Mouse (Mus musculus) urinary bladder, postnatal 14 days (tissue): ENCODE data around the gene Fasn.
A peak's percentile ranks its signal among the peaks of the same experiment; 100 is the strongest.
"Not testable (repeated sequence)": the region's sequence is repeated elsewhere in the genome, so short reads cannot be mapped to it uniquely, and the experiment has no call there.

Source experiments
- DNase-seq: peaks from one replicate; pipeline ENCODE4 v3.0.0; 2021; ENCODE audit warnings: low spot score

Fasn gene

GRCm38 (mm10) chr11:120798244-120798643 lies 26.1 kb downstream of the Fasn start:
- DNase-seq: no peak

- DNase-seq: no peak
Measured at GRCm38 (mm10) chr11:120796614-120796946, 27.8 kb downstream of the Fasn start.

- peak; percentile 96 for DNase-seq
Measured at GRCm38 (mm10) chr11:120795756-120796613, 28.4 kb downstream of the Fasn start, which contains the start of gene Dus1l. Gene Dus1l (minus strand): TSS chr11:120796403.

GRCm38 (mm10) chr11:120792652-120793051 lies 31.7 kb downstream of the Fasn start:
- no peak for DNase-seq

GRCm38 (mm10) chr11:120789810-120790209 lies 34.5 kb downstream of the Fasn start:
- DNase-seq: no peak

GRCm38 (mm10) chr11:120789355-120789754 lies 35.0 kb downstream of the Fasn start:
- DNase-seq: no peak

- not testable (repeated sequence) for DNase-seq
Measured at GRCm38 (mm10) chr11:120788460-120788859, 35.9 kb downstream of the Fasn start.

- no peak for DNase-seq
Measured at GRCm38 (mm10) chr11:120785145-120785544, 39.2 kb downstream of the Fasn start.

GRCm38 (mm10) chr11:120784064-120784791 lies 40.1 kb downstream of the Fasn start, which contains the start of the genes Rfng and Gps1:
Gene Rfng (minus strand): TSS chr11:120784207.
Gene Gps1 (plus strand): TSS chr11:120784272.
- peak; percentile 85 for DNase-seq

- DNase-seq: peak; percentile 22
Measured at GRCm38 (mm10) chr11:120783426-120784063, 40.8 kb downstream of the Fasn start.

GRCm38 (mm10) chr11:120781361-120781760 lies 43.0 kb downstream of the Fasn start:
- not testable (repeated sequence) for DNase-seq

GRCm38 (mm10) chr11:120779876-120780275 lies 44.5 kb downstream of the Fasn start:
- DNase-seq: no peak

- no peak for DNase-seq
Measured at GRCm38 (mm10) chr11:120777123-120777522, 47.2 kb downstream of the Fasn start.

GRCm38 (mm10) chr11:120775774-120776469 lies 48.4 kb downstream of the Fasn start:
- DNase-seq: peak; percentile 97

GRCm38 (mm10) chr11:120773463-120774190 lies 50.7 kb downstream of the Fasn start:
- no peak for DNase-seq

- DNase-seq: no peak
Measured at GRCm38 (mm10) chr11:120772749-120773148, 51.6 kb downstream of the Fasn start.

GRCm38 (mm10) chr11:120768206-120768605 lies 56.1 kb downstream of the Fasn start:
- no peak for DNase-seq

- DNase-seq: not testable (repeated sequence)
Measured at GRCm38 (mm10) chr11:120767023-120767422, 57.3 kb downstream of the Fasn start.

- DNase-seq: not testable (repeated sequence)
Measured at GRCm38 (mm10) chr11:120763121-120763999, 61.0 kb downstream of the Fasn start.

GRCm38 (mm10) chr11:120762672-120763041 lies 61.7 kb downstream of the Fasn start, which contains the start of gene Hmga1b:
Gene Hmga1b (plus strand): TSS chr11:120762794.
- not testable (repeated sequence) for DNase-seq
